Mouse (Mus musculus) spleen, adult 12 weeks (tissue): Measurements from ENCODE around the gene Efcab1.
"Not testable (repeated sequence)": the region's sequence is repeated elsewhere in the genome, so short reads cannot be mapped to it uniquely, and the experiment has no call there.

Source experiments
- DNase-seq: peaks from one replicate; pipeline ENCODE4 v3.0.0; 2022; ENCODE audit warnings: low spot score

Gene Efcab1

DNA sequence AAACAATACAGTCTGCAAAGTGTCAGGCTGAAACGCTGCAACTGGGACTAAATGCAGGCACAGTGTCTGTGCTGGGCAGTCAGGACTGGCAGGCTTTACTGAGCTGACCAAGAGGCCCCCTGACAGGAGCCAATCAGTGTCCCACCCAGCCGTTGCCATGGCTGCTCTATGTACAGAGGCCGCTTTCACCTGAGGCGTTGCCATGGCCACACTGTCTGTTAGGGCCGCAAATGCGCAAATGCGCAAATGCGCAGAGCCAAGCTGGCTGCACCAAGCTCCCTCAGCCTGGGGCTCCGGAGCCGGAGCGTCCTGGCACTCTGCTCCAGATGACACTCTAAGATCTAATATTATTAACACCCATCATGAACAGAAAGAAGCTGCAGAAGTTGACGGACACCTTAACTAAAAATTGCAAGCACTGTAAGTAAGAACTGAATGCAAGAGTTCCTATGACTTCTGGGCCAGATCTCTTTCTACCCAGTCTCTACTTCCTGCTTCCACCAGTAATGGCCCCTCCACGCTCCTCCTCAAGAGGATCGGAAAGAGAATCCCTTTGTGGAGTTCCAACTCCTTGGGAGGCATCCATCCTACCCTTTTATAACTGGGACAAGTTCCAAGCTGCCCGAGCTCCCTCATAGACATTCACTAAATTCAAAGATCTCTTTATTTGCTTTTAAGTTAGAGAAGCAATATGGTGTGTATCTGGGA lies at the start of gene Efcab1:
TSS of gene Efcab1 (plus strand) at position 214 of the 708 bp plus-strand sequence.
- no peak for DNase-seq

DNA sequence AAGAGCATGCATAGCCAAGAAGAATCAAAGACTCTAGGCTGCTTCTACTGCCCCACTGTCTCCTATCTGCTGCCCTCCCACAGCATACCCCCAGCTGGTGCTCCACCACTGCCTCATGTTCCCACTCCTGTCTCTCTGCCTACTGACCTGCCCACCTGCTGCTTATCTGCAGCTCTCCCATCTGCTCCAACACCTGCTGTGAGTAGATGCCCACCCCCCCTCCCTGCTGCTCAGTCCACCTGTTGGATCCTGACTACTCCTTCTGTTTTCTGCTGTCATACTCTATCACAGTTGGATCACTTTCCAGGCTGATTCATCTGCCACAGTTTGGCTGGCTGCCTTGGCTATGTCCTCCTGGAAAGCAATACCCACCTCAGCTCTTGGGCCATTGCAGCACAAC lies 47.0 kb upstream of the Efcab1 start:
- no peak for DNase-seq

DNA sequence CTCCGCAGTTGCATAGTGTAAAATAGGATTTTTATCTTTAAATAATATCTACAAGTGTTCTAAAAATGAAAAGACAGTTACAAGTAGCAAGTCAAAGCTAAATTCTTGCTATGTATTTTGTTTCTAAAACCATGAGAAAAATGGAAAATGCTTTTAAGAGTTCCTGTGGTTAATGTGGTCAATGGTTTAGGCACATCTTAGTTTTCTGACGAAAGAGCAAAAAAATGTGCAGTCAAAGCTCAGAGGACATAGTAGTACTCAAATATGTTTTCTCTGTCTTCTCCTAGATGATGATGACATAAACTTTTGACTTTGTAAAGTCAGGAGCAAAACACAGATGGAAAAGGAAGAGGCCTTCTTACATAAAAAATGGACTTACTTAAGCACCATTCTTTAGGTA lies 21.5 kb upstream of the Efcab1 start:
- DNase-seq: no peak

DNA sequence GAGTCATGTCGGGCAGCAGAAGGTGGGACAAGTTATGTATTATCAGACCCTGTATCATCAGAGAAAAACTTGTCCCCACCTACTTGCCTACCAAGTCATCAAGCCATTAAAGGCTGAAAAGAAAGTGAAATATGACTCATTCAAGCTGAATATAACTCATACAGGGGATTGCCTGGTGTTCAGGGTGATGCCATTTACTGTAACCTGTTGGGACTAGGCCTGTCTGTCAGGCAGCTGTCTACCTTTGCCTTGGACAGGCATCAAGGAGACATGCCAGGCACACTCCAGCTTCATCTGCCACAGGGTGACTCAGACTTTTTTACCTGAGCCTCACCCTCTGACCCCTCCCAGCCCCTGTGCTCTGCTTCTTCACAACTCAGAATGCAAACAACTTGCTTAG lies 21.0 kb upstream of the Efcab1 start:
- DNase-seq: no peak

DNA sequence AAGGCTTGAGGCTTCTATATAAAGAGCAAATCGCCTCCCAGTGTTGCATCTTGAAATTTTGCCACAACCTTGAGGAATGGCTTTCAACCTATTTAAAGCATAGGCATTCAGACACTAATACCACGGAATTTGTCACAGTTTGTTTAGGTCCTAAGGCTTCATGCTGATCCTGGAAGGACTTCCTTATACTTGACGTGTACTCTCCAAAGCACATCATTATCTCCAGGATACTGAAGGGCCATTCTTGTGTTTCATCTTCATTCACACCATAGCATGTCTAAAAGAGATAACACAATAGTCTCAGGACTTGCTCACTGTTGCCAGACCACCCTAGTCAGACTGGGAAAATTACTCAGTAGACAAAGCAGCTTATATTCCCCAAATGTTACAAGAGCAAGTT lies 13.9 kb upstream of the Efcab1 start:
- no peak for DNase-seq

DNA sequence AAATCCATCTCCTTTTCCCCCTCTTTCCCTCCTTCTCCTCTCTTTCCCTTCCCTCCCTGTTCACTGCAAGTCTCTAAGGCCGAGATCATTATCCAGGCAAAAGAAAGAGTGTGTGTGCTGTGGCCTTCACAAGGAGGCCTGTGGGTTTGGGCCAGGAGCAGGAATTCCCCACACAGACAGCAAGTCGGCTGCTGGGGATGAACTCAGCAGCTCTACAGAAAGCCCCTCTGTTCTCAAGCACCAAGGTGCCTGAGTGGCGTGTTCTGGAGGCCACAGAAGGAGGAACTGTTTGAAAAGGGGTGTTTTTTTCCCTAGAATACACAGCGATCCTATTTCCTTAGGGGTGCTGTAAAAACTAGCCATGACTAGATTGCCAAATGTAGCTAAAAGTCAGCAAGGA lies 12.5 kb upstream of the Efcab1 start:
- no peak for DNase-seq

DNA sequence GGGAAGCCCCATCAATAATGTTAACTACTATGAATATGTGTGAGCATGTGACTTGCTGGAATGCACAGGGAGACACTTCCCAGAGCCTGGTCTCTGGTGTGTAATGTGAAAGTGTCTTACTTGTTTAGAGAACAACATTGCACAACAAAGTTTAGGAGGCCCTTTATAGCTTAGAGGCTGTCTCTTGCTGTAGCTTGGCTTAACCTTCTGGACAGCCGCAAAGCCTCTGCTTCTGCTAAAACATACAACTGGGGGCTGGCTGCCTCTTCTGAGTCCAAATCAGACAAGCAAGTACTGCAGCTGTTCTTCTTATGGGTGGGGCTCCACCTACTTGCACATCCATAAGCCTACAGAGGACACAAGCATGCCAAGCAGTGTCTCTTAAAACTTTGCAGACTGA lies 11.7 kb upstream of the Efcab1 start:
- DNase-seq: no peak

DNA sequence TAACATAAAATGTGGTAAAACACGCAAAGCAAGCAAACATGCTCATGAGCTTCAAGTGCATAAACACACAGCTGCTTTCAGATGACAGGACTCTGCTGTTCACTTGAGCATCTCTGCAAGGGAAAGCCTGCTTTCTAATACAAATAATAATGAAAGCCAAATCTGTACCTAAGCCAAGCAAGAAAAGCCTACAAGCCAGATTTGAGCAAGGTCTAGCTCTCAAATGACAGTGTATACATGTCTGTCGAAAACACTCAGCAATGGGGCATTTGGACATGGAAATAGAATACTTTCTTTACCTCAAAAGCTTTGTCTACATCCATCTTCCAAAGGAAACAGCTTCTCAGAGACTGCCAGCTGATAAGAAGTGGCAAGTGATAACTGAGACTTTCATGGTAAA lies 10.9 kb upstream of the Efcab1 start:
- DNase-seq: no peak

DNA sequence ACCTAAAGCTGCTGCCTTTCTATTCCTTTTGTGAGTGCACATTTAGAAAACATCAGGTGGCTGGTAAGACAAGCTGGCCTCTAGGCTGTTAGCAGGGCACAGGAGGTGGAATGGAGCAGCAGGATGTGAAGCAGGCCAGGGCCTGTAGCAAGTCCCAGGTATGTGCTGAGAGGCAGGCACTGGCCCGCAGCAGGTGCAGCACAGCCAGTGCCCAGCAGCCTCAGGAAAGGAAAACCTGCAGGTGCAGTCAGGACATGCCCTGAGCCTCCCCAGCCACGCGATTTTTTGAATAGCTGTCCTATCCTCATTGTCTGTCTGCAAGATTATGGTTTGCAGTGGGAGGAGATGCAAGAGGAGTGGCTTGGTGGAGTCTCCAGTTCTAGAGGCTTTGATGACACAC lies 24.3 kb downstream of the Efcab1 start:
- DNase-seq: not testable (repeated sequence)

DNA sequence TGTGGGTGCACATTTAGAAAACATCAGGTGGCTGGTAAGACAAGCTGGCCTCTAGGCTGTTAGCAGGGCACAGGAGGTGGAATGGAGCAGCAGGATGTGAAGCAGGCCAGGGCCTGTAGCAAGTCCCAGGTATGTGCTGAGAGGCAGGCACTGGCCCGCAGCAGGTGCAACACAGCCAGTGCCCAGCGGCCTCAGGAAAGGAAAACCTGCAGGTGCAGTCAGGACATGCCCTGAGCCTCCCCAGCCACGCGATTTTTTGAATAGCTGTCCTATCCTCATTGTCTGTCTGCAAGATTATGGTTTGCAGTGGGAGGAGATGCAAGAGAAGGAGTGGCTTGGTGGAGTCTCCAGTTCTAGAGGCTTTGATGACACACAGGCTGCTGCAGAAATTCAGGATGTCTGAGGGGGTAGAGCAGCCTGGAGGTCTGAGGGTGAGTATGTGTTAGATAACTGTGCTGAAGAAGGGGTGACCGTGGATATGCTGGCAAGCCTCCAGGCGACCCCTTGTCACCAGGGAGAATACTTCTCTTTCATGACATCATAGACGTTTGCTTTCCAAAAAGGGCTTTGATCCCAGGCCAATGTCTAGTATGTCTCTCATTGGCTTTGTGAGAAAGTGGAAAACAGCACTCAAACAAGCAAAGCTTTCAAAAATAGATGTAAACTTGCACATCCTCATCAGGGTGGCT lies 30.2 kb downstream of the Efcab1 start:
- DNase-seq: not testable (repeated sequence)

DNA sequence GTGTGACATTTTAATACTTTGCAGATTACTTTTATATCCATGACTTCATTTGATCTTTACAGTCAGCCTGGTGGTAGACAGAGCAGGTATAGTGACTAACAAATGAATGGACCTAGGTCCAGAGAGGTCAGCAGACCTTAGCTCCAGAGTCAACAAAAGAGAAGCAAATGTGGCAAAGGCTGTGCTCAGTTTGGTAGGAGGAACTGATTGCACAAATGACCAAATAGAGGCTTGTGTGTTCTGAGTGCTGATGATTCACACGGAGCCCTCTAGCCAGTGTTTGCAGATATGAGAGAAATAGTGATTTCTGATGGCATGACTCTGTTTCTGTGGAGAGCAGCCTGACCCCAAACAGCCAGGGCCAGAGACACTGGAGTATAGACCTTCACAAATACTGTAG lies 33.1 kb downstream of the Efcab1 start:
- no peak for DNase-seq

DNA sequence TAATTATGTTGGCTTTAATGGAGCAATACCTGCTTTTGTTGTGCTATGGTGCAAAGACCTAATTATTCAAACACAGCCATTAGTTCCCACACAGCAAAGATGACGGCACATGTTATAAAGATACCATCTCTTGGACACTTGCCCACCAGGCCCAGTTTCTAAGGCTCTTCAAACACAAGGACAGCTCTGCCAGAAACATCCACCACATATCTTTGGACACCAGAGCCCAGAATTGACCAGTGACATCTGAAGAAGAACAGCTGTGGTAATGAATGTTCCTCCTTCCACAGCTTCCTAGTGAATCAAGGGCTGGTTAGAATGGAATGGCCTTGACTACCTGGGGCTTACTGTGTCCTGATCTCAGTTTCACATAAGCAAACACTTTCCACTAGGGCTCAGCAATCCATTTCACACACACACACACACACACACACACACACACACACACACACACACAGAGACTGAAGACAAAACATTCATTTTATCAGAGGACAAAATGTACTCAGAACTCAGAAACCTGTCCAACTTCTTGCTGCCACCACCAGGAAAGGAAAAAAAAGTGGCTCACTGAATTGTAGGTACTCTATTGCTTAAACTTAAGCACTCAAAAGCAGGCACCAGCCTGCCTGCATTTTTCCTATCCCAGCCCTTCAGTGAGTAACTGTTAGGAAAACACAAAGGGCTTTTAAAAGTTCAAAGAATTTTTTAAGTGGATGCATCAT lies 33.7 kb downstream of the Efcab1 start:
- no peak for DNase-seq

DNA sequence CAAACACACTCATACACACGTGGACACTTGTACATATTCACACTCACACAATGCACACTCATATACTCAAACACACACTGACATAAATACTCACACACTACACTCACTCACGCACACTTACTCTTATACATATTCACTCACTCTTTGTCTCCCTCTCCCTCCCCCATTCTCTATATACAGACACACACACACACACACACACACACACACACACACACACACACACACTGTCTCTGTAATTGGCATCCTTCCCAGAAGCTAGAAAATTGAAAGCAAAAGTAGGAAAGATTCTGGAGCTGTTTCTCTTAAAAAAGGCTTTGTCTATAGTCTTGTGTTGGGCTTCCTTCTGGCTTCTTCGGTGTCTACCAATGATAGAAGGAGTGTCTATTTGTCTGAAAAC lies 34.5 kb downstream of the Efcab1 start:
- no peak for DNase-seq

DNA sequence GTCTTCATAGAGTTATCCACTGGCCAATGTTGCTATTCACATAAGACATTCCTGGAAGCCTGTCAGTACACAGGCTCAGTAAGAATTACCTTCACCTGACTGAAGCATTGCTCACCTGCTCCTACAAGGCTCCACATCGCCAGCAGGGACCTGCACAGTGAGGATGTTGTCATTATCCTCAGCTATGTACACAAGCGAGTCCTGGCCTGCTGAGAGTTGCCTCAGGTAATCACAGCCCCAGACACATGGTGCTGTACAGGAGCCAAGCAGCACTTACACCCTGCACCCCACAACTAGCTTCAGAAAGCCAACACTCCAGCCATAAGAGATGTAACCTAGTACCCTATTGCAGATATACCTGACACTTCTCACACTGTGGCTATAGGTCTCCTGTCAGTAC lies 37.1 kb downstream of the Efcab1 start:
- DNase-seq: no peak

DNA sequence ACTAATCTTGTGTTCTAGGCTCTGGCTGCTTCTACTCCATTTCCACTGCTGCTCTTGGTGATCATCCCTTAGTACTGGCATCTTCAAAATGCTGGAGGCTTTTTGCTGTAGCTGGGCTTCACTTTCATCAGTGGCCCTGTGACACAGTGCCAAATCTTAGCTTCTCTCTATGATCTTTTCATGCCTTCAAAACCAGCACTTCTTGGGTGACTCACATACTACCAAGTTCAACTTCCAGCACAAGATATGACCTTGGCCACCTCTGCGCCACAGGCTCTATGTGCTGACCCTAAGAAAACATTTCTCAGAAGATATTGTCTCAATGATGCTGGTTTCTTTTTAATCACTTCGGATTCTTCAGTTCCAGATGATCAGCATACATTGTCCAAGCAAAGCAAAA lies 41.2 kb downstream of the Efcab1 start:
- DNase-seq: not testable (repeated sequence)

DNA sequence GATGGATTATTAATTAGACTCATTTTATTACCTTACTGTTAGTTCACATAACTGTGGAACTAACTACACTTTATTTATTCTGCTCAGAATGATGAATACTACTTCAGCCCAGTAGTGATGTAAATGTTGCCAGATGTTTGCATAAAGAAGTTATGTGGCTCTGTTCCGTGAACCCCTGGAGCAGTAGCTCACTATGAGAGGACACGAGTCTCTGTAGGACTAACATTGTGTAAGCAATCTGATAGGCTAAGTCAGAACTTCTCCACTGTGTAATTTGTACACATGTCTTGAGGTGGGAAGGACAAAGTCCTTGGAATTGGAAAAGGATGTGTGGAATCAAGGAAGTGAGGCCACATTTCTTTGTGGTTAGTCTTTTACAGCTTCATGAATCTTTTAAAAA lies 45.5 kb downstream of the Efcab1 start:
- DNase-seq: no peak

DNA sequence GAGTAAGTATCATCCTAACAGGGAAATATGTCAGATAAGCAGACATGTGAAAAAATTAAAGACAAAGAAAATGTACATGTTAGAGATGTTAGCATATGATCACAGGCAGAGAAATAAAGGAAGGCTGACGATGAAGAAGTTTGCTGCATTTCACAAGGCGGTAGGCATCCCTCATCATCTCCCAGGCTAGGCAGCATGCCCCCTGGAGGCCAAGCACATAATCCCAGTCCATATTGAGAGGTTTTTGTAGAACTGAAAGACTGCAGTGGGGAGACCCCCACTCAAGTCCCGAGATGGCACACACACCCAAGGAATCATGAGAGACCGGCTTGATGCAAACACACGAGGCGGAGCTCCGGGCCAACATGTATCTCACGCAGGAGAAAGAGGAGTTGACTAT lies 53.3 kb downstream of the Efcab1 start:
- no peak for DNase-seq

DNA sequence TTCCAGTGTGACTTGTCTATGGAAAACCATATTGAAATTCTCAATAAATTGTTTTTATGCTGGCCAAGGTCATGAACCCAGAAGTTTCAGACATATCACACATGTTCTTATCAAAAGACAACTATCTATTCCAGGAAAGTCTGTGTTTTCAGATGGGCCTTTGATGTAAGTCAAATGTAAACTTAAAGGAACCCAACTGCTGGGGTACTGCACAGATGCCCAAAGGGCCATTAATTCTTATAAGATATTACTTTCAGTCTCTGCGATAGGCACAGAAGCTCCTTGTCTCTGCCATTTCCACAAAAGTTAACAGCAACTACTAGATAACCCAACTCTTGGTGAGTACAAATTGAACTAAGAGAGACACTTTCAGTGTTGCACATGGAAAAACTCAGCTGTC lies 67.3 kb downstream of the Efcab1 start:
- no peak for DNase-seq

DNA sequence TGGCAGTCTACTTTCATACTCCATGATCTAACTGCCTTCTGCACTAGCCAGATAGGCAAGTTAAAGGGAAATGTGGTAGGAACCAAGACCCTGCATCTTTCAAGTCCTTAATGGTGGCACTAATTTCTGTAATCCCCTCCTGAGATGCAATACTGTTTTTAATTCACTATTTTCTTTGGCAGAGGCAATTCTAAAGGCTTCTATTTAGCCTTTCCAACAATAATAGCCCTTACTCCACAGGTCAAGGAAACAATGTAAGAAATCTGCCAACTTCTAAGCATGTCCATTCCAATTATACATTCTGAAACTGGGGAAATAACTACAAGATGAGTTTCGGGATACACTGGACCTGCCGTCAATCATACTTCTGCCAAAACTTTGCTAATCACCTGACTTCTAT lies 72.8 kb downstream of the Efcab1 start:
- DNase-seq: no peak

DNA sequence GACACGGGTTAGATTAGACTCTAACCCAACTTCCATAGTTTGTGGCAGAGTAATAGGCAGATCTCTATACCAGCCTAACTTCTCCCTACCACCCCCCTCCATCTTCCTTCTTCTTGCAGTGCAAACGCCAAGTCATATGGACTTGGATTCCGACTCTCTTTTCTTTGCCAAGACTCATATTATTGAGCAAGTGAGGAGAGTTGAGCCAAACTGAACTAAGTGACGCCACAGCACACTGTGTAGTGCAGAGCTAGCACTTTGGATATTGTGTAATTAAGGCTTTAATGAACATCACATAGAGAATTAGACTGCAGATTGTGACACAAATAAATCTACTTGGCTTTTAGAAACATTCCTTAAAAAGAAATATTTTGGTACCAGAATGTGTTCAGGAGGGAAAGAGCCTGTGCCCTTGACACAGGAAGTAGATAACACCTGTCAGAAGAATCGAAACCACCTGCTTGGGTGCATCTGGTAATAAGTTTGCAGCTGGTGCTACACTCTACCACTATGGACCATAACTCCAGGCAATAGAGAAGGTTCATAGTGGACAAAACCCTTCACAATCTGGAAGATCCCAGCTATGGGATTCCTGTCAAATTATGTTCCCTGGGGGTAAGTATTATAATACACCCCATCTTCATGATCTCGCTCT lies 83.3 kb downstream of the Efcab1 start:
- no peak for DNase-seq

DNA sequence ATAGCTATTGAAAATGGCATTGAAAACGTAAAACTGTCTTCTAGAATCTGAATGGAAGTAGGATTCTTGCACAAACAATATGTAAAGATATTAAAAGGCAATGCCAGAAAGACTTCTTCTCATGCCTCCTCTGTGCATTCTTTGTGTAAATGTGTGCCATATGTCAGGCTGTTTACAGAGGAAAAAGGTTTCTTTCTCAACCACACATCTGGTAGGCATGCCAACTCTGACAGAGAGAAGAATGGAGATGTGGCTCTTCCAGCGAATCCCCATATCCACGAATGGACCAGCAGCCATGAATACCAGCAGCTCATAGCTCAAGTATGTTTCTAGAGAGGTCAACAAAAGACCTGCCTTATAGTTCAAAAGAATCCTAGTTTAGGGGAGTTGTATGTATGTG lies 84.6 kb downstream of the Efcab1 start:
- DNase-seq: no peak

DNA sequence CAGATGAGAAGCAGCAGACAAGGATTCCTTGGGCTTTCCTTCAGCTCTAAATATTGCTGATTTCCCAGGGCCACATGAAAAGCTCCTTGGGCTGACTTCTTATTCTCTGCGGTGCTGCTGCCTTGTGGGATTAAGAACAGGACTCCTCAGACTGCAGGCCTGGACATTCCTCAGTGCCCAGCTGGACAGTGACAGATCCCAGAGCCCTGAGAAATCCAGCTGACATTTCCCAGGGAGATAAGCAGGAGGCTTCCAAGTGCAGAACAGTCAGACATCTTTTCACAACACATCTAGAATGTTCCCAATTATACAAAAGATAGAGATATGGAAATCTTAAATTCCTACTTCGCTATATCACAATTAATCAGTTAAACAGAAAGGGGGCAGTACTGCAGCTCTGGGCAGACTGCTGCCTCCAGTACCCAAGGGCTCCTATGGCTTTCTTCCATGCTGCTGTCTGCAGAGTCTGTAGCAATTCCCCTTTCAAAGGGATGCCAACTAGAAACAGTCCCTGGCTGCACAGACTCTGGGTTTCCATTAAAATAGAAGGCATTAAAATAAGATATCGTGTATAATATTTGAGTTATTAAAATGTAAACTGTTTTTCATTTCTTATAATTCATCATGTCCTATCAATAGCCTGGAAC lies 86.2 kb downstream of the Efcab1 start:
- DNase-seq: no peak
